Mouse (Mus musculus) urinary bladder, postnatal 14 days (tissue): ENCODE data around the gene Gcfc2.
A peak's percentile ranks its signal among the peaks of the same experiment; 100 is the strongest.

Experiments used
- DNase-seq: peaks from one replicate; pipeline ENCODE4 v3.0.0; 2021; ENCODE audit warnings: low spot score

The Gcfc2 gene

DNA sequence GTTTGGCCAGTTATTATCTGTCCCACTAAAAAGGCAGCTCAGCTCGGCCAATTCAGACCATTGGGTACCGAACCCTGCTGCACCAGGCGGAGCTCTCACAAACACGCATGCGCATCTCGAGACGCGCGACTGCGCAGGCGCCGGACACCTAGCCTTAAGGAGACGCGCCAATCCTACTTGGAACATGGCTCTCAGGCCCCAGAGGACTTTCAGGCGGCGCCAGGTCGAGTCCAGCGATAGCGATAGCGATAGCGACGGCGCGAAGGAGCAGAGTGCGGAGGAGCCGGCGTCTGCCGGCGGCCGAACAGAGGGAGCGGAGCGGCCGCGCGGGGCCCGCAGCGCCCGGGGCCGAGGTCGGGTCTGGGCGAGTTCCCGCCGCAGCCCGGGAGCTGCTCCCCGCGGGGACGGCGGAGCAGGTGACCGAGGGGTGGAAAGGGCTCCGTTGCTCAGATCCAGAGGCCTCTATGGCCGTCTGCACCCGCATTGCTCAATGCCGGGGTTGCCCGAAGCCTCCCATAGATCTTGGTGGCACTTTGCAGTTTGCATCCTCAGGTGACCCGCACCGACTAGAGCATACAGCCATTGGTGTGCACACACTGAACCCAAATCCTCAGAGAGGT, at the start of gene Gcfc2:
TSS of gene Gcfc2 (plus strand) at position 147 of the 620 bp plus-strand sequence.
- DNase-seq: peak; percentile 95

DNA sequence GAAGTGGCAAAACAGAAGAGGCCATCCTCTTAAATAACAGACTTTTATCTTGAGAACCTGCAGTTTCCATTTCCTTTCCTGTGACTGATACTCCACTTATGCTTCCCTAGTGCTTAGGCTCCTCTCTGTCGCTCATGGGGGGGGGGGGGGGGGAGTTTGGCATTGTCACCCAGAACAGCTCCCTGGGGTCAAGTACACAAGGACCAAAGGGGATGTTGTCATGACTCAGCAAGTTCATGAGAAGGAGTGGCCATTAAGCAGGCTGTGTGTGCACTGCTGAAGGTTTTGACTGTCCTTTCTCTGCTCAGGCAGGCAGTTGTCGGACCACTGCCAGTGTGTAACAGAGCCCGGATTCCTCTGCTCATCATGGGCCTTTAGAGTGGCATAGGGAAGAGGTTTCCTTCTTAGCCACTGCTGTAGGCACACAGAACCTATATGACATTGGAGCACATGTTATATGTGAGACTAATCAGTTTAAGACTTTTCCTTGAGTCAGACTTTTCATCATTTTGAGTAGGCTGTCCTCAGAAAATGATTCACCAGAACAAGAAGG, 27.7 kb upstream of the Gcfc2 start:
- DNase-seq: no peak

DNA sequence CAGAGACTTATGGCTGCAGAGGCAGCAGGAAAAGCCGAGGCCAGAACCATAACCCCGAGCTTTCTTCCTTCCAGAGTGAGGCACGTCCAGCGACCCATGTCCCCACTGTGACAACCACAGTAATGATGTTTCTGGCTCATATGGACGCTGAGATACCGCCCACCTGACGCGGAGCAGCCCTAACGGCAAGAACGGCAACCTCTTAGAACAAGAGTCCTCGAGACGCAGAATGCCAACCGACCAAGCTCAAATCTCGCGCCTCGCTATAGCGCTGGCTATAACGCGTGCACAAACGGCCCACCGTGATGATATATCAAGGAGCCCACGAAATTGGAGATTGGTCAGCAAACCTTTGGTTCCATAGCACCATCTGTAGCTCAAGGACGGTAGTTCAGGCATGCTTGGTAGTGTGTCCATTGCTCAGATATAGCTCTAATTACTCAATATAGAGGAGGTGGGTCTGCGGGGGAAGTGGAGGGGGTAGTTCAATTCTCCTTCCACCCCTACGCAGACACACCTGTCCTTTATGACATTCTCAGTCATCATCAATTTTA, 13.1 kb upstream of the Gcfc2 start:
- DNase-seq: no peak

DNA sequence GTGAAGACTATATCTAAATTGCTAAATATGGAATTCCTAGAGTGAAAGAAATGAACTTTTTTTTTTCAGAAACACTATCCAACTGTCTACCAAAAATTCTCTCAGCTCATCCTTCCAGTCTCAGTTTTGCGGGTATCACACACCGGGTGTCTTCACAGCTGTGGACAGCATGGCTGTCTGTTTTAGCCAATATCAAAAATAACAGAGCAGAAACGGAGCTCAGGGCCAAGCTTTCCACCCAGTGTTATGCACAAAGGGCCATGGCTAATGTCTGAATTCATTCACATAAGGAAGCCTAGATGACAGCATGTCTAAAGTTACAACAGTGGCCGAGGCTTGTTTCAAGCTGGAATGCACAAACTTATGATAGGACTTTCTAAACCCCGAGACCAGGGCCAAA, 12.2 kb upstream of the Gcfc2 start:
- DNase-seq: no peak

DNA sequence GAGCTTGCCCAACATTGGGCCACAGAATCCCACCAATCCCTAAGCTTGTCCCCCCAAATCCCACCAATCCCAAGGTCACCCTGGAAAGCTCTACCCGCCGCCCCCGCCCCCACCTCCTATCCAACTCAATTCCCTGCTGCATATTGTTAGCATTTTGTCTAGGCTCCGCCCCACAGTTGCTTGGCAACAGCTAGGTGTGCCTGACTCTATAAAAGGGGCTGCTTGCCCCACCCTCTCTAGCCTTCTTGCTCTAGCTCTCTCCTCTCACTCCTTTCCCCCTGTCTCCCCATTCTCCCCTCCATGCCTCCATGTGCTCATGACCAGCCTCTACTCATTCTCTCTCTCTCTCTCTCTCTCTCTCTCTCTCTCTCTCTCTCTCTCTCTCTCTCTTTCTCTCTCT, 11.8 kb upstream of the Gcfc2 start:
- no peak for DNase-seq

DNA sequence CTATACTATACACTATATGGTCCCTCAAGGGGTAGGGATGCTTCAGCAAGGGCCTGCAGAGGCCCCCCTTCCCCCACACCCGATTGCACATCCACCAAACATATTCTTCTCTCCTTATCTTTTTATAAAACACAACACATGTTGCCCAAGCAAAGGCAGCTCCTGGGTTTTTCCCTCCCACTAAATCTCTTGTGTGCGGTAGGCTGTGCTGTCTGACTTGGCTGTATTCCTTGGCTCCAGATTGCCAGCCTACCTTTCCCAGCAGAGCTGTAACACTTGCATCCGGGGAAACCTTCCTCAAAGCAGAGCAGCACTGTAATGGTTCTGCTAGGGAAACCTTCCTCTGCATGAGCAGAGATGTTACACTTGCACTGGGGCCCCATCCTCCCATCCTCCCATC, 11.3 kb upstream of the Gcfc2 start:
- DNase-seq: no peak

DNA sequence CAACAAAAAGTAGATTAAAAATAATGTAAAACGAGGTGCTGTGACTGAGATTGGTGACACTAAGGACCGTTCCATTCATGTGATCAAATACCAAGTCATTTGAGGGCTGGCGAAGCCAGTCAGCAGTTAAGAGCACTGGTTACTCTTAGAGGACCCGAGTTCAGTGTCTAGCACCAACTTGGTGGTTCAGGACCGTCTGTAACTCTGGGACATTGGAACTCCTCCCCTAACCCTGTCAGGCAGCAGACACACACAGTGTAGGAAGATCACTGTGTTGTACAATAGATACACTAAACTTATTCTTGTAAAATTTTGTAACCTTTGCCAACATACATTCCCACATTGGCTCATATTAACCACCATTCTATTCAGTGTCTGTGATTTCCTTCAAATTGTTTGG, 835 bp downstream of the Gcfc2 start:
- no peak for DNase-seq

DNA sequence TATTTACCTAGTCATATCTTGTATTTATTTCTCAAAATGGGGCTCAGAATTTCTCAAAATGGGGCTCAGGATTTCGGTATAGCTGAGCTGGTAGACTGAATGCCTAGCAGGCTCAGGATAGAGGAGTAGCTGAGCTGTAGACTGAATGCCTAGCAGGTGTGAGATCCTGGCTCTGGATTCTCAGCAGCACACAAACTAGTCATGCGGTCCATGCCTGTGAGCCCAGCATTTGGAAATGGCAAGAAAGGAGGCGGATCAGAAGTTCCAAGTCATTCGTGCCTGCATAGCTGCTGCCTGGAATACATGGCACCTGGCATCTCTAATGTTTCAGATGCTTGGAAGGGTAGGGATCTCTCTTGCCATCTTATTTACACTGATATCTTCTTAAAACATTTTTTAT, 5.9 kb downstream of the Gcfc2 start:
- no peak for DNase-seq

DNA sequence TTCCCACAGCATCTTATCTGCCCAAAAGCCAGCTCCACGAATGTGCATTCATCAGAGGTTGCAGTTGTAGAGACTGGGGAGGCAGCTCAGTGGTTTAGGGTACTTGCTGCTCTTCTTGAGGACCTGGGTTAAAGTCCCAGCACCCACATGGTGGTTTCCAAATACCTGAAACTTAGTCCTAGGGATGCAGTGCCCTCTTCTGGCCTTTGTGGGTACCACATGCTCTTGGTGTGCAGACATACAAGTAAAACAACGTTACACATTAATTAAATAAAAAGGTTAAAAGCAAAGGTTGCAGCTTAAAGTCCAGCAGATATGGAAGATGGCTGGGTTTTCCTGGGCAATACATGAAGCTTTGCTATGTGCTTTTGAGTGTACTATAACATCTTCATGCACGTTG, 9.8 kb downstream of the Gcfc2 start:
- no peak for DNase-seq

DNA sequence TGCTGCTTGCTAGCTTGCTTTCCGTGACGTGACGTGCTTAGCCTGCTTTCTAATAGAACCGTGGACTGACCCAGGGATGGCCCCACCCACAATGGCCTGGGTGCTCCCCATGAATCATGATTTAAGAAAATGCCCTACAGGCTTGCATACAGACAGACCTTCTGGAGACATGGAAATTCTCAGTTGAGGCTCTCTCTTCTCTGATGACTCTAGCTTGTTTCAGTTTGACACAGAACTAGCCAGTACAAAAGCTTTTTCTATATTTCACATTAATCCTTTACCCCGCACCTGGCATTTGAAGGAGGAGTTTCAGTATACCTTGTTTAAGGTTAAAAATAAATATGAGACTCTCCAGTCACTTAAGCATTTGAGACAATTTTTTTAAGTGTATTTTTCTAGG, 18.2 kb downstream of the Gcfc2 start:
- no peak for DNase-seq

DNA sequence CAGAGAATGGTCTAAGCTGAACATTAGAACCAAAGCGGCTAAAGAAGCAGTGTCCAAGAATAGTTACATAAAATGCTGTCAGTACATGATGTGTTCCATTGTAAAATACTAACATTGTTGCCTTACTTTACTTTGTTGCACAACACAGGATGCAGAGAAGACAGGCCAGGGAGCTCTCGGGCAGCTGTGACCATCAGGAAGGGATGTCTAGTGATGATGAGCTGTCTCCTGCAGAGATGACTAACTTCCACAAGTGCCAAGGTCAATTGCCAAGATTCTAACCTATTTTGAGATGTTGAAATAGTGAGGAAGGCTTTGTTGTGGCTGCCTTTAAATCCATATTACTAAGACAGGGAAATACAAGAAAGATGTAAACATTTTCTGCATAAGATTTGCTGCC, 19.8 kb downstream of the Gcfc2 start:
- no peak for DNase-seq

DNA sequence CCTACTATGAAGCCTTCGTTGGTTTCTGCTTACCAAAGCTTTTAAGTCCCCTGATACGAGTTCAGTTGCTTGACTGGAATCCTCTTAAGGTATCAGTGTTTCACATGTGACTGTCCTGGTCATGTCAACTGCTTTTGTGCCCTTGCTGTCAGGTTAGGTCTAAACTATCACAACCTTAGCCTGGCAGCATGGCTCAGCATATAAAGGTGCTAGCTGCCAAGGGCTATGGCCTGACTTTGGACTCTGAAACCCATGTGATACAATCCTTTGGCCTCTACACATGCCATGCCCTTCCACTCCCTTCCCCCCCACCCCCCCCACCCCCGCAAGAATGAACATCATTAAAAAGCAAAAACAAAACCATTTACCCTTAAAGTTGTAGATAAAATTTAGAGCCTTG, 21.0 kb downstream of the Gcfc2 start:
- DNase-seq: no peak

DNA sequence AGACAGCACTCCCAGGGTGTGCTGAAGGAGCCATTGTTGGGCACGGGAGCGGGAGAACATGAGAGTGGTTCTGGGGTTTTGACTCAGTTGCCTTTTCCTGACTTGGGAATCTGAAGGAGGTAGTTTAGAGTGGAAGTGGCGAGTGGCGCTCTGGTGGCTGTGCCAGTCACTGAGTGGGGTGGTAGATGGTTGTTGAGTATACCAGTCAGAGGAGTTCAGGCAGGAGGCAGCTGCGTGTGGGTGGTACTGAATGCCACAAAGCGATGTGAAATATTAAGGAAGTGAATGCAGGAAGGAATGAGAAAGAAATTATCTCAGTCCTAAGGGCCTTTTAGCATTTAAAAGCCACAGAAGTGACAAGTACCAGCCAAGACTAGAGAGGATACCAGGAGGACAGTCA, 23.4 kb downstream of the Gcfc2 start:
- DNase-seq: no peak

DNA sequence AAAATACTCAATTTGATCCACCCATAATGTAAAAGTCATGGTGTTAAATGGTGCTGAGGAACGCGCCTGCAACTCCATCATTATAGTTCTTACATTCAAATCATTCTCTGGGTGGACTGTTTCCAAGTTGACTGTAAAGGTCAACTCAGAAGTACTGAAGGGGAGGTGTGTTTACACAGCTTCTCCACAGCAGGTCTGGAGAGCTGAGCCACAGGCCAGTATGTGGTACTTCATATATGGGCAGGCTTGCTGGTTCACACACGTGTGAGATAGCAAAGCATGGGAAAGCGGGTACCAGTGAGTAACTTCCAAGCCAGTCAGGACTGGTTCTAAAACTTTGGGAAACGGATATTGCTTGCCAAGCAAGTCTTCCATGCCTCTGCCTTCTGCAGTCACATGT, 31.7 kb downstream of the Gcfc2 start:
- no peak for DNase-seq

DNA sequence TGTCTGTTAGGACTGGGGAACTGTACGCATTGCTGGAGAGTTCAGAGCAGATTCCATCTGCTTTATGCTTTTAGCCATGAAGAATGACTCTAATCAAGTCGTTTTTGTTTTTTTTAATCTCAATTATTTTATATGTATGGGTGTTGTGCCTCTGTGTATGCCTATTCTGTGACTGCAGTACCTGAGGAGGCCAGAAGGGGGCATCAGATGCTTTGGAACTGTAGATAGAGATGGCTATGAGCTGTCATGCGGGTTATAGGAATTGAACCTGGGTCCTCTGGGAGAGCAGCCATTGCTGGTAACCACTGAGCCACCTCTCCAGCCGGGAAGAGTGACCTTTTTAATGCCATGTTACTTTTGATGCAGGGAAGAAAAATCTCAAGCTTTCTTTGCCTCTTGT, 32.9 kb downstream of the Gcfc2 start:
- no peak for DNase-seq

DNA sequence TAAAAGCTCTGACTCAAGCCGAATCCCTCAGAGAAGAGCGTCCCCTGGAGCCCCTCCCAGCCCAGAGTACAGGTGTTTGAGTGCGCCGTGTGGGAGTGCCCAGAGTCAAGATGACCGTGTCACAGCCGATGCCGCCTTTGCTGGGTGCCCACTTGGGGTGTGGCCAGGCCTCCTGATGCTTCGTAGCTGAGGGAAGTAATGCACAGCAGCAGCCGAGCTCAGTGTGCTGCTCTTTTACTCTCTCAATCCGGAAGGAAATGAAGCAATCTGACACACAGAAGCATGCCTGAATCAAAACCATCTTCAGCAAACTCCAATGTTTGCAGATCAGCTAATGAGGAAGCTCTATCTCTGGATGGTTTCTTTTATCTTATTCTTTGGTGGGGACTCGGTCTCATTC, 34.5 kb downstream of the Gcfc2 start:
- no peak for DNase-seq

DNA sequence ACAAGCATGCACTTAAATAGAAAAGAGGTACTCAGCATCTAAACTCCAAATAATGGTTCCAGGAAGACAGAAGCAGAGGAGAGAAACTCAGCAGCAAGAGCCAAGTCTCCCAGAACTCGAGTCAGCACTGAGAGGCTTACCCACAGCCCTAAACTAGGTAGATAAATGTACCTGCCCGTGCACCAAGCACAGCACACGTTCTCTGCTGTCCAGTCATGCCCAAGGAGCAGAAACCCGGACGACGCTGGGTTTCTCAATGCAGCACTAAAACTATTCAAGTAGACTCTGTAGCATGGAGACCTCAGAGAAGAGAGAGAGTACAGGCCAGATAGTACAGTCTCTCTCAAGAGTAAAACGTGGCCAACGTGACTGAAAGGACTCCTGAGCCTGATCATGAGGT, 36.4 kb downstream of the Gcfc2 start:
- no peak for DNase-seq

DNA sequence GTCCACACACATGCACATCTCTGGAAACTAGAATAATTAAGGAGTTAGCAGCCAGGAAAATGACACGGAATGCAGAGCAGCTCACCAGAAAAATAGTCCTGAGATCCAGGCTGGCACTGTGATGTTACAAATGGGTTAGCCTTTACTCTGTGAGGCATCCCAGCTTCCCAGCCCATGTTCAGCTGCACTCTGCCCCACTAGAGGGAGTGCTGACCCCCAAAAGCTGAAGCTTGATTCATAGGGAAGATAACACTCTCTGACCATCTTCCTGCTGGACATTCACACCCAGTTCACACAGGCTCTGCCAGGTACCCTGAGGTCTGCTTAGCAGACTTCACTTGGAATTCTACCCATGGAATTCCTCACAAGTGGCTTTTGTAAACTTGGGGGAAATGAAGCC, 36.8 kb downstream of the Gcfc2 start:
- DNase-seq: no peak

DNA sequence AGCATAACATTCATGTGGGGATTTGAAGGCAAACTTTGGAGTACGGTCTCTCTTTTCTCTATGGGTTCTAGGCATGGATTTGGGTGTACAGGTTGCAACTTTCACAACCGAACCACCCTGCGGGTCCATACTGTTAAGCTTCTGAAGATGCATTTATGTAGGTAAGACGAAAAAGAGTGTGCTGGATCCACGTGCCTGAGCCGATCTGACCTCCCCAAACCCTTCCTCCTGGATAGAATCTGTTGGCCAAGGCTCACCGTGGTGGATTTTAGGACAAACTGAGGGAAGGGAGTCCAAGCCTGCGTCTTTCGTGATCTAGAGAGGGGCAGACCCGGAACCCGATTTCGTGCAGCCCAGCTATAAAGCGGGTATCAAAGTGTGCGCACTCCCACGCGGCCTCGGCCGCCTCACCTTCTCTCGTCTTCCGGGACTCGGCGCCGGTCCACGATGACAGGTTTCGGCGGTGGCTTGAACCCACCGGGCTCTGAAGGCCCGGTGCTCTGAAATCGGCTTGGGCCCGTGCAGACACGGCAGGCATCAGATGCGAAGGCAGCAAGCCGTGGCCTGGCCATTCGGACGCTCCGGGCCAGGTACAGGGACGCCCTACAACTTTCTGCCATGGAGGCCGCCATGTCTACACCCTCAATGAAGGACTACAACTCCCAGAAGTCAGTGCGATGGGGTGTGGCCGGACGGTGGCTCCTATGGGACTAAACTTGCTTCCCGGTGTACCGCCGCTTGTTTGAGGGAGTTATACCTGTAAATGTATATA, 42.0 kb downstream of the Gcfc2 start, which contains the start of gene Mrpl19:
TSS of gene Mrpl19 (minus strand) at position 663 of the 772 bp plus-strand sequence.
- peak; percentile 92 for DNase-seq

DNA sequence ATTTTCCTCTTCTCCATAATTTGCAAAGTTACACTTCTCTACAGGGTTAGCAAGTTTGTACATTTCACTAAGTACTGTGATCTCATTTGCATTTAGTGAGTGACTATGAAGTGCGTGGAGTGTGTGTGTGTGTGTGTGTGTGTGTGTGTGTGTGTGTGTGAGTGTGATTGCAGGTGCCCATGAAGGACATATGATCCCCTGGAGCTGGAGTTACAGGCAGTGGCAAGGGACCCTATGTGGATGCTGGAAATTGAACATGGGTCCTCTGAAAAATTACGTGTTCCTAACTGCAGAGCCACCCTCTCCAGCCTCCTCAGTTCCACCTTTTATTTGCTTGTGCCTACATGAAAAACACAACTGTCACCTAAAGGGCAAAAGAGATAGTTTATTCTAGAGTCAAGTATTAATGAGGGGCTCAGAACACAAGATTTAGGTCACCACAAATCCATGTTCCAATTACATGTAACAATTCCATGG, 42.6 kb downstream of the Gcfc2 start:
- no peak for DNase-seq

DNA sequence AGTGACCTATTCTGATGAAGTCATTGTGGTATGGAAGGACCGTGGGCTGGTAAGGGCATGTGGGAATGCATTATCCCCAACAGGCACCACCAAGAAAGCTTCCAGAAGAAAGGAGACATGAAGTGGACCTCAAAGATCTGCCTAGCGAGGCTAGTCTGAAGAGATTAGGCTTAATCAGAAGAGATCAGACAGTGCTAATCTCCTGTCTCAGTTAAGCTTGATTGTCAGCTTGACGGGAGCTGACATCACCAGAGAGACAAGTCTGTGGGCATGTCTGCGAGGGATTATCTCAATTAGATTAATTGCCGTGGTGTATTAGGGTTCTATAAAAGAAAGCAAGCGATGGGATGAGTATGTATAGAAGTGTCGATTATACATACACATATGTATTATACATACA, 47.7 kb downstream of the Gcfc2 start:
- DNase-seq: no peak

DNA sequence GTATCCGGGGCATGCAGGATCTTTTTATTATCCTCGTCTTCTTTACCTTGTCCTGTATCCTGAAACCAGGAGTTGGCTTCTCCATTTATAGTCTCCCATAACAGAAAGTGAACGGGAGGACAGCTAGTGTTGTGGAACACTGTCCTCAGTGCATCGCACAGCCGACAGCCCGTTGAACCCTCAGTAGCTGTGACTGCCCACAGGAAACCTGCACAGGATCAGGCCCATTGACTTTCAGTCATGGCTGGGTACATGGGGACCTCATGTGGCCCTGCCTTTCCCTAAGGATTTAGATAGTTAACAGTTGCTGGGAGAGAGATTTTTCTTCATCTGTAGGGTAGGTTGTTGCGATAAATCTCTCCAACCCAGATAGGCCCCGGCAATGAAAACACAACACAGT, 49.1 kb downstream of the Gcfc2 start:
- no peak for DNase-seq

DNA sequence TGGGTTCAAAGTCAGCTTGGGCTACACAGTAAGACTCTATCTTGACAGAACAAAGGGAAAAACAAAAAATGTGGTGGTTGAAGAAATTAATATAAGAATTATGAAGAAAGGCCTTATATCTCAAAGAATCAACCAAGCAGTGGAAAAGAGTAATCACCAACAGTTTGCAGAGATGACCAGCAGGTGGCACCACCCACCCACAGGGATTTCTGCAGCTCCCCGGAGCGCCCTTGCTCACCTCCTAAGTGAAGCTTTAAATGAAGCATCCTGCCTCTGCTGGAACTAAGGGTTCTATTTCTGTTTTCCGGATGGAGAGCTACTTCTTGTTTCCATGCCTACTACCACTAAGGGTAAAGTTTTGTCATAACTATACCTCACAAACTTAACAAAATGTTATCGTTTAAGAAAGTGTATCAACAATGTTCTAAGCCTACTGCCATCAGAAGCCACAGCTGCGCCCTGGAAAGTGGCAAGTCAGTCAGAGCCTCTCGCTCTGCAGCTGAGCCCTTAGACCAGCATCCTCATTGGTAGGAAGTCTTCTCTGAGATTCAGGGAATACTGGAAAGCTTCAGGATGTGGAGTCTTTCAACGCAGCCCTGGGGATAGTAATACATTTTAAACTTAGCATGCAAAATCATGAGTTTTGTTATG, 52.6 kb downstream of the Gcfc2 start:
- DNase-seq: peak; percentile 77
